Mouse (Mus musculus) B cell, adult 2 months (primary cell): ENCODE data around the gene Tph1.

Experiments used
- DNase-seq, 2 experiments: peaks; one replicate each; pipeline ENCODE4 v3.0.0; 2022

Tph1 gene

DNA sequence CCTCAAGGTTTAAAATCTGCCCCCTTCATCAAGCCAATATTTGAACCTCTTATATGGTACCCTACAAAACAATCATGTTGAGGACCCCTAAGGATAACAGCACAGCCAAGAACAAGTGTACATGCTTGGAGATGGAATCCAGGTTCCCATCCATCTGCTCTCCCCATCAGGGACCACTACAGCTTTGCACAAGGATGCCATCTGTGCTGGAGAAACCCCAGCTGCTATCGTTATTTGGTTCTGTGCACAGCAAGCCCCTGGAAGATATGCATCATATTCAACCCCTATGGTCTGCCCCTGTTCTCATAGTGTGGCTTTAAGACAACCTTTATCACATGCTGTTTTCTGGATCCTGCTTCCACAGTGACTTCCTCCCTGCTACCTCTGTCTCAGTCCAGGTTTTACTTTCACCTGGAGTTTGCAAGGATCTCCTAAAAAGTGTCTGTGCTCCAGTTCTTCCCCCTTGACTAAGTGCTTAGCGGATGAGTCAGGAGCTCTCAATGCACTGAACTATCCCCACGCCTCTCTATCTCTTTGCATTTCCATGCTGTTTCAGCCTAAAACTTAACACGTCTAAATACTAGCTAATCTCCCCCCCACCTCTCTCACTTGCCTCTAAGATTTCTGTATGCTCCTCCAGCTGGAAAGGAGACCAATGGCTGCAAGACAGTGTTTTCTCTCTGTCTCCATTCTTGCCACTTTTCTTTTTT, 23.8 kb downstream of the Tph1 start:
- DNase-seq: no peak

GRCm38 (mm10) chr7:46643172-46643571, 29.2 kb downstream of the Tph1 start:
- no peak for DNase-seq

GRCm38 (mm10) chr7:46640062-46640461, 32.3 kb downstream of the Tph1 start:
- DNase-seq: no peak

GRCm38 (mm10) chr7:46639692-46640031, 32.7 kb downstream of the Tph1 start, which contains the start of gene Sergef:
Sergef (minus strand) TSS chr7:46639807.
- DNase-seq: peak; percentile 83 to 86

GRCm38 (mm10) chr7:46638889-46639691, 33.2 kb downstream of the Tph1 start:
- no peak for DNase-seq

DNA sequence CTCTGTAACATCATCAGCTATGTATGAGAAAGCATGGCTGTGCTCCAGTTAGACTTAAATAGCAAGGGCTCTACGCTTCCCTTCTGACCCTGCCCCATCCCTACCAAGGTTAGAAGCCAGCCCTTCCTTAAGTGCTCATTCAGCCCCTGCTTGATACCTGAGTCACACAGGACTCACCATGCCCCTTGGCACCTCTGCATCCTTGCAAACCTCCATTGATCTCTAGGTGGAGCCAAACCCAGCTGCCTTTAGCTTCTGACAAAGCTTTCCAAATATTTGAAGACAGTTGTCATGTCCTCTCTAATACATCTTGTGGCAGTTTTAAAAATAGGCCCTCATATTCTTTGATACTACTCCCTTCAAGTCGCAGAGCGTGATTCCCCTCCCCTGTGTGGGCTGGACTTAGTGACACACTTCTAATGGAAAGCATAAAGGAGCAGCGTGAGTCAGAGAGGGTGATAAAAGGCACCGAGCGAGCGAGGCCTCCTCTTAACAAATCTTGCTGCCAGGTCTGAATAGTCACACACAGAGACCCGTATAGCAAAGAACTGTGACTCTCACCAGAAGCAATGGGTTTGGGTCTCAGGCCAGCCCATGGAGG, 43.9 kb downstream of the Tph1 start:
- no peak for DNase-seq

GRCm38 (mm10) chr7:46623979-46624378, 48.4 kb downstream of the Tph1 start:
- no peak for DNase-seq

GRCm38 (mm10) chr7:46618416-46619110, 53.8 kb downstream of the Tph1 start:
- no peak for DNase-seq

GRCm38 (mm10) chr7:46616429-46617005, 55.8 kb downstream of the Tph1 start:
- no peak for DNase-seq

DNA sequence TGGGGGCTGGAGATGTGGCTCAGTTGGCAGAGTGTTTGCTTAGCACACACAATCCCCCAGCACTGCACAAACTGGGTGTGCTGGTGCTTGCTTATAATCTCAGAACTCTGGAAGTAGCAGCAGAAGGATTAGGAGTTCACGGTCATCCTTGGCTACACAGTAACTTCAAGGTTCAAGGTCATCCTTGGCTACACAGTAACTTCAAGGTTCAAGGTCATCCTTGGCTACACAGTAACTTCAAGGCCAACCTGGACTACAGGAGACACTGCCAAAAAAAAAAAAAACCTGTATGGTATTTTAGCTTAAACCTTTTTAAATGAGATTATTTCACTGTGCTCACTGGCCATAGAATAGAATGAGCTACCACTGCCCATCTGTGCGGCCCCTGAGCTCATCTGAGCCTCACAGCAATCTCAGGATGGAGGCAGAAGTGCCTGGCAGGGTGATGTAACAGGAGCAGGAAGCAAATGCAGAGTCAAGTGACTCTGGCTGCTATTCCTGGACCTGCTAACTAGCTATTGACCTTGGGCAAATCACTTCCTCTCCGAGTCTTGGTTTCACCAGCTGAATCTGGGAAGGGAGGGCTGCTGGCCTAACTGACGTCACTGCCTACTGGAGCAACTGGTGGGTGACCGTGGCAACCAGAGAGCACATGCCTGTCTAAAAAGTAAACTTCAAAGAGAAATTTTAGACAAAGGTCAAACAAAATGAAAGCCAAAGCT, 56.9 kb downstream of the Tph1 start:
- peak in 1 of 2 experiments; percentile 20 for DNase-seq

- no peak for DNase-seq
Observed at GRCm38 (mm10) chr7:46614263-46614662, 58.1 kb downstream of the Tph1 start.

GRCm38 (mm10) chr7:46613091-46613490, 59.2 kb downstream of the Tph1 start:
- DNase-seq: no peak

- DNase-seq: no peak
Observed at GRCm38 (mm10) chr7:46612421-46612937, 59.9 kb downstream of the Tph1 start.

- no peak for DNase-seq
Observed at GRCm38 (mm10) chr7:46611970-46612369, 60.4 kb downstream of the Tph1 start.

DNA sequence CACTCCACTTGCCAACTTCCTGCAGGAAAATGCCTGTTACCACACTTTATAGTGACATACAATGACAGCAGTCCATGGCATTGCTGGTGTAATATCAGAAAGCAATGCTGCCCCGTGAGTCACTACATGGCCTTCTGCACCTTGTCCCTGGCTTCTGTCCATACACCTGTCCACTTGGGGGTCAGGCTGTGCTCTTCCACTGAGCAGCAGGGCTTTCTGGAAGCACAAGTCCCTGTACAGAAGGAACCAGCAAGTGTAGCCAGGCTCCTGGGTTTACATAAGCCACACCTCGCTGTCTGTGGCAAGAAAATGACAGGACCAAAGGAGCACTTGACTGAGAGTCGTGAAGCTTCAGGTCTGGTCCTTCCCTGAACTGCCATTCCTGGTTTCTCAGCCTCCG, 63.0 kb downstream of the Tph1 start:
- no peak for DNase-seq

GRCm38 (mm10) chr7:46607428-46608055, 64.8 kb downstream of the Tph1 start:
- DNase-seq: peak; percentile 70

DNA sequence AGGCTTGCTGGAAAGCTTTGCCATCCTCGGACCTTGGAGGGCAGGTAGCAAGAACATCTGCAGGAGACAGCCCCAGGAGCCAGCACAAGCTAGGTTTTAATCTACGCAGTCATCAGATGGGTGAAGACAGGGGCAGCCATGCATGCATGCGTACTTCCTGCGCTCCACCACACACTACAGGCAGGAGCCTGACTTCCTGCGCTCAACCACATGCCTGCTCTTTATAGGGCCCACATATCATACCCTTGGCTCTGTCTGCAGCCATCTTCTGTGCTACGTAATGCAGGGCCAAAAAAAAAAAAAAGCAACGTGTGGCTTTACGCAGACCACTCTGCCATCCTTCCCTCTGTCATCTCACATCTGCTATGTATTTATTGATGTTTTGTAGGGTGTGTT, 65.3 kb downstream of the Tph1 start:
- DNase-seq: peak; percentile 80 to 84

DNA sequence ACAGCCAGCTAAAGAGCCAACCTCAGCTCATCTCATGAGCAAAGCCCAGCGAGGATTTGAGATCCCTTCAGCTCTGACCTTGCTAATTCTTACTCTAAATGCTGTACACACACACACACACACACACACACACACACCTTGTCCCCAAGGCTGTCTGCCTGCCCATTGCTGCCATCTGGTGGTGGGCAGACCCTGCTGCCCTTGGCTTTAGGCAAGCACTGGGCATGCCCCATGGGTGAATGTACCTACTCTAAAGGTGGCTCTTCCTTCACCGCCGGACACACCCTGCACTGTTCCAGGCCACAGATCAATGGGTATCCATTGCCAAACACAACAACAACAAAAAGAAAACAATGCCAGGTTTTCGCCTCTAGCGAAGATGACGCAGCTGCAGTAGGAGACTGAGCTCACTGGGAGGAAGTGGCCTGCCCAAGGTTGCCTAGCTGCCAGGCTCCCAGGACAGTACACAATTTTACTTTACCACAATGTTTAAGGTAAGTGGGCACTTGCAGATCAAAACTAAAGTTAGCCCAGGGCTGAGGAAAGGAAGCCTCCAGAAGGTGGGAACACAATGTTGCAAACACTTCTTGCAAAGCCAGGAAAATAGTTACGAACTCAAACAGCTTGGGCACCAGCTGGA, 65.8 kb downstream of the Tph1 start:
- DNase-seq: peak; percentile 91 to 92

DNA sequence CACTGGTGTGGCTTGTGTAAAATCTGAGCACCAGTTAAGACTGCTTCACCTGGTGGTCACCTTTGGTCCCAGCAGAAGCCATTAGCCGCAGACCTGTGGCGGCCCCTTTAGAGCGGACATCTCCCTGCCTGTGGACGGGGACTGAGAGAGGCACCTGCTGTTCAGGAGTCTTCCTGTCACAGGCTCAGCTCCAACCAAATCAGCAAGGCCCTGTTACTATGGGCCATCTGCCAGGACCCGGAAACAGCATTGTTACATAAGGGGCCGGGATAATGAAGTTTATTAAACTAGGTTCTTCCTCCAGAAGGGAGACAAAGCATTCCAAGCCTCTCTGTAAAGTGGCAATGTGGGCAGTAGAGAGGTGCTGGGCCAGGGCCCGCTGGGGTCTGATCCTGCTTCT, 69.3 kb downstream of the Tph1 start:
- no peak for DNase-seq

DNA sequence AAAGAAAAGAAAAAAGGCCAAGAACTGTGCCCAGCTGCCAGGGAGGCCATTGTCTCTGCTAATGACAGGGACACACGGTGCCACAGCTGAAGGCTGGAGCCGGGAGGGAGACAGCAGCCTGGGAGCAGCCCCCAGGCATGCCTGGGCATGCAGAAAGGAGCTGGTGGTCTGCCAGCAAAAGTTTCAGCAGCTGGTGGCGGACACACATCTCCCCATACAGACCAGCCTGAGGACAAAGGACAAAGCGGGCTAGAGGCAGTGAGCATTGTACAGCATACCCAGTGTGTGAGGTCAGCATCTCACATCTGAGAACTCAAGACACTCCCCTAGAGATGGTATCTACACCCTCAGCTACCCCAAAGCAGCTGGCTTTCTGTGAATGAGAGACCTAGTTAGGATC, 70.3 kb downstream of the Tph1 start:
- DNase-seq: no peak

- DNase-seq: no peak
Observed at GRCm38 (mm10) chr7:46601097-46601496, 71.2 kb downstream of the Tph1 start.
